Mouse (Mus musculus) monocyte, adult 2 months (primary cell): ENCODE measurements around the gene Rdh14.

Experiments used
- DNase-seq, 2 experiments: peaks; one replicate each; pipeline ENCODE4 v3.0.0; 2022; ENCODE audit warnings: low spot score in 2 of 2, low read depth in 1 of 2

The Rdh14 gene

DNA sequence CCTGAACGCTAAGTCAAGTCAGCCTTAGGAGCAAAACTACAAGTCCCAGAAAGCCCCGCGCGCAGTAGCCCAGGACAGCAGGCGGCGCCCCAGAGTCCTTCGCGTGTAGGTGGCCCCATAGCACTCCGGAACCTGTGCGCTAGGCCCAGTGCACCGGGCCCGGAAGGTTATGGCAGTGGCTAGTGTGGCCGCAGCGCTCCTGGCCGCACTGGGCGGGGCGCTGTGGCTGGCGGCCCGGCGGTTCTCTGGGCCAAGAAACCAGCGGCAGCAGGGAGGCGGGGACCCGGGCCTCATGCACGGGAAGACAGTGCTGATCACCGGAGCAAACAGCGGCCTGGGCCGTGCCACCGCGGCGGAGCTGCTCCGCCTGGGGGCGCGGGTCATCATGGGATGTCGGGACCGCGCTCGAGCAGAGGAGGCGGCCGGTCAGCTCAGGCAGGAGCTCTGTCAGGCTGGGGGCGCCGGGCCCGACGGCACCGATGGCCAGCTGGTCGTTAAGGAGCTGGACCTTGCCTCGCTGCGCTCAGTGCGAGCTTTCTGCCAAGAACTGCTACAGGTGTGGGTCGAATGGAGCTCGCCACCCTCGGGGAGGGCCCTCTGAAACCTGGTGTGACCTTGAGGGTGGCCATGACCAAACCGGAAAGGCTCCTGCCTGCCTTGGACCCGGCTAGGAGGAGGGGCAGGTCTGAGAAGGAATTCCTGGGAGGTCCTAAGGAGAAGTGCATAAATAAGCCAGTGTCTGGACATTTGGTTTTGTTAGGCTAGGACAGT, at the start of gene Rdh14:
Gene Rdh14, plus strand, starts transcription at position 102 of the 771 bp plus-strand sequence.
- peak; percentile 84 to 88 for DNase-seq

DNA sequence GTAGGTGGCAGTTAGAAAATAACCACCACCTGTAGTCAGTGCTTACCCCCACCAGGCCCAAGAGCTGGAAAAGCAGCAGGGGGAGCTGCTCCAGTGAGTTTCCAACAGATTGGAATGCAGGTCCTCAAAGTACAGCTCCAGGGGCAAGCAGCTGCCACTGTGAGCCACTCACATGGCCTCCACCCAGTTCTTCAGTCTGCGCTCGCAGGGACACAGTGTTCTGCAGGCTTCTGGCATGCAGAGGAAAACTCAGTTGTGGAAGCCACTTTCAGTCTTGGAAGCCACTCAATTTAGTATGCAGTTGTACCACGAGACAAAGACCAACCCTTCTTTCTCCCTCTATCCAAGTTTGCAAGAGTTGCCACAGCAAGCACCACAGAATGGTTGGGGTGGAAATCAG, 39.9 kb upstream of the Rdh14 start:
- no peak for DNase-seq

DNA sequence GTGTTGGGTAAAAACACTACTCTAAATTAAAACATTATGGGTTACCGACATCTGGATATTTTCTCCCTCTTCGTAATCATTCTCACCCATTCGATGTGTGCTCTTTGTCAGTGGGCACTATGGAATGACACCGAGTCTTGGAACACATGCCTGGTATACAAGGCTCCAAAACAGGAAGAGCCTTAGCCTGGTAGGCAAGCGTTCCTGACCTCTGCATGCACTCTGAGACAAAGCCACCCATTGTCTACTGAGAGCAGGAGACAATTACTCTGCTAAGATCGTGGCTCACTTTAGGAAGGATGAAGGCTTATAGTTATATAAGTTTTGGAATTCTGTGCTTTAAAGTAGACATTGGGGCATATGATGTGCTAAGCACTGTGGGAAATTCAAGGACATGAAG, 32.8 kb upstream of the Rdh14 start:
- no peak for DNase-seq

DNA sequence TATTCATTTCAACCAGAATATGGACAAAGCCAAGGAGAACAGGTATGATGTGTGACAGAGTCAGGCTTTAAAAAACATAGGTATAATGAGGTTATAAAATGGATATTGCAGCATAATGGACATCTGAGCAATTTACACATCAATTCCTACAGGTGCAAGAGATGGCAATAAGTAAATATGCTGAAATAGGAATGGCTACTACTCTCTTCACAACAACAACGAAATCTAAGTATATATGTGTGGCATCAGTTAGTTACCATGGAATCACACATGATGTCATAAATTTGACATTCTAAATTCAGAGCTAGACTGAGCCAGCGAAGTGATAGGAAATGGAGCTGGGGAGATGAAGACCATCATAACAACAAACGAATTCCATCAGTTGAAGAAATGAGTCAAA, 20.9 kb upstream of the Rdh14 start, which contains the start of gene Nt5c1b:
Gene Nt5c1b, plus strand, starts transcription at position 301 of the 400 bp plus-strand sequence.
- no peak for DNase-seq

DNA sequence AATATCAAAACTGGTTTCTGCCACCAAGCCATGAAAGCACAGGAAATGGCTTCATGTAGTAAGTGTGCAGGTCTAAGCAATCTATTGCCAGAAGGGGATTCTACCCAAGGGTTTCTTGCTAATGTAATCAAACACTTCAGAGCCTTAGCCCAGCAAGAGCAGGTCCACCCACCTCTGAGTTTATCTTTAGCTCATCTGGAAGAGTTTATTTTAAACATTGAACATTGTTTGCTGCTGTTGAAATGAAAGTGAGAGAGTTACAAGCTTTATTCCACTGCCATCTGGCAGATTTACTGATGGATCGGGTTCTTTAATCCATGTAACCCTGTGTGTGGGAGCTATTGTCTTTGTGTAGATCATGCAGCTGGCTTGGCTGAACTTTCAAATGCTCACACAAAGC, 10.2 kb downstream of the Rdh14 start:
- no peak for DNase-seq

DNA sequence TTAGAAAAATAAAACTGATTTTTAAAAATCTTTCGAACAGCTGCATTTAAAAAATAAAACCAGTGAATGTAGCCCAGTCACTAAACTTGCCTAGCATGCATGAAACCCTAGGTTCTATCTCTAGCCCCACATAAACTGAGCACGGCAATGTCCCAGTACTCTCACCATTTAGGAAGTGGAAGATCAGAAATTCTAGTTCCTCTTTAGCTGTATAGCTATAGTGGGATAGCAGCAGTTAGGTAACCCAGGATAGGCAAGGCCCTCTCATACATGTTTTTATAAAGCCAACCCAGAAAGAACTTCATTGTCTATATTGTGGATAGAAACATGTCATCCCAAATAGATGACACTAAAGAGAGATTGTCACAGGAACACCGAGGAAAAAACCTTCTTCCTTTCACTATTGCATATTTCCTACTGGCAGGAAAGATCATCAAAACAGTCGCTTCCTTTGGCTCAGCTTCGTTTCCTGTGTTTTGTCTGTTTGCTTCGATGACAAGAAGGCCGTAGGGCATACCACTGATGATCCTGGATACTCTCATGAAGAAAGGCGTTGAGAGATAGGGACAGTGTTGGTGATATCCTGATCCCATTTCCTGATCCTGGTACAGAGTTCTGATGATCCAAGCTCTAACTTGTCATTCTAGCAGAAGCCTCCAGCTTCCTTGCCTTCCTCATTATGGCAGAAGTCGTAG, 12.0 kb downstream of the Rdh14 start:
- no peak for DNase-seq

DNA sequence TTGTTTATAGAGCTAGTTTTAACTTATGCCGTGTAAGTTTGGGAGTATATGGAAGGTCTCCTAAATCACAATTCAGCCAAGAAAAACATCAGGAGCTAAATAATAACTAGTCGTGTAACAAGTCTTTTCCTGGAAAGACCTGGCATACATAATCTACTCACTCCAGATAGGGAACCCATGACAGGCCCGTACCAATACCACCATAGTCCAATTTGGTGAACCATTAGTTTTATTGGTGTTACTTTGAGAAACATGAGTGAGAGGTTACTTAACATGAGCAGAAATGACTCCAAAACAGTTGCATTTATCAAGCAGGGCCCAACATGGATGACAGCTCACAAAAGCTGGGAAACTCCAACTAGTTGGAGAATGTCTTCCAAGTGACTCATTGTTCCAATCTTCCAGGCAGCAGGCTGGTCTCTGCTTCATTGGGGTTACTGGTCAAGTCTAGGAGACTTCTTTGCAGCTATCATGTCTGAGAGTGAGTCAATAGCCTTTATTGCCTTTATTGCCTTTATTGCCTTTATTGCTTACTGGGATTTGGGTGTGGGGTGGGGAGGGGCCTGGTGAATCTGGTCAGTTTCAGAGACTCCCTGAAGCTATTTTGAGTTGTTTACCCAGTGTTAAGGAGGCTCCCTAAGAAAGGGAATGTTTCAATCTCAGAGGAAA, 20.1 kb downstream of the Rdh14 start:
- DNase-seq, result no peak

DNA sequence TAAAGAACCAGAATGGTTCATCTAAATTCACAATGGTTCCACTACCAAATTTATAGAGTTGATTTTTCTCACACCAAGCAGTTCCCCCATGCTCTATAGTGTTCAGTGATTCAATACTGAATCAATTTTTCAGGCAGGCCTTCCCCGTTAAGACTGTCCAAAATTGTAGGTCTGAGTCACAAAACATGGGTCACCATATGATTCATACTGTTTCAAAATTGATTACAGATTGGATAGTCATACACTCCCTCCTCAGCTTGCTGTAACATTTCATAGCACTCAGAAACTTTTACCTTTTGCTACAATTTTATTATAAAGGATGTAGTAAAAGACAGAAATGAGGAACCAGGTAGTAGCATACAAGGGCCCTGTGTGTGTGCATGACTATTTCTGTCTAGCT, 20.9 kb downstream of the Rdh14 start:
- DNase-seq, result no peak

DNA sequence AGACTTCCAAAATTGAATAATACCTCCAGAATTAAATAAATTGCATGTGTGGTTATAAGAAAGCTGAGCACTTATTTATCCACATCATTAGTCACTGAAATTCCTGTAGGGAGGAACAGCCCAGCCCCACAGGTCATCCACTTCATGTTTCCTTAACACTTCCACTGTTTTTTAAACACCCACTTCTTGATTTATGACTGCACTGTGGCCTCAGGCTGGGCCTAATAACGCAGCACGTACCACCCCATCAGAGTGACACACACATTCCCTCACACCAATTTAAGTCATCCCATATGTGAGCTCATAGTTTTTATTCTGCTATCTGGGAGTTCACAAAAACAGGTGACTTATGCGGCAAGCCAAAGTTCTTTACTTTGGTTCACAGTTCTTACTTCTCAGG, 31.8 kb downstream of the Rdh14 start:
- DNase-seq, result no peak

DNA sequence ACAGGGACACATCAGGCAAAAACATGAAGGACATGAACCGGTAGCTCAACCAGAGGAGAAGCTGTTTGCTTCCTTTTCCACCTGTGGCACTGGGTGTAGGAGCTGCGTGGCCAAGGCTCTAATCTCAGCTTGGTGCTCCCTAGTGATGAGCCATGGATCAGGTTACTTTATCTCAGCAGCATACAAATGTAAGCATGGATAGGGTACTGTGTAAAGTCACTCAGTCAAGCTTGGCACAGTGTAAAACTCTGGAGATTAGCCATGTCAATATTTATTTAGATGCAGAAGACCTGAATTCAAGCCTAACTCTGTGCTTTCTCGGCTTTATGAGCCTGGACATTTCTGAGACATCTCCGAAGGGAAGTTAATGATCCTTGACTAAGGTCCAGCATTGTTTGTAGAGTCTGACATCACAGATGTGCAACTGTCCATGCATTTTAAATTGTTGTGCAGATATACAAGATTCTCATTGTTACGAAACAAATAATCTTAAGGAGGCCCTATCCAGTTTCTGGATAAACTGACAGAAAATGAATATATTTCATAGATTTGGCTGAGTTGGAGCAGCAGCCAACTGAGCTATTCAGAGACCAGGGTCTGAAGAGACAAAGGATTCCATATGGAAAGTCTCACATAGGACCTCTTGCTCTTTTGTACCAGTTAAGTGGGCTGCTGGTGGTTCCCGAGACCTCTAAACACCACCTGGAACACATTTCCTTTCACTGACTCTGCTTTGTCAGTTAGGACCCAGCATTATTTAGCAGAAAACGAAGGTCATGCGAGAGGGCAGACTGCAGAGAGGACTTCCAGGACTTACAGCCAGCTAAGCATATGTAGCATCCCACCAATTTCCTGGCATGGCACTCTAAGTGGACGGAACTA, 35.7 kb downstream of the Rdh14 start:
- no peak for DNase-seq

DNA sequence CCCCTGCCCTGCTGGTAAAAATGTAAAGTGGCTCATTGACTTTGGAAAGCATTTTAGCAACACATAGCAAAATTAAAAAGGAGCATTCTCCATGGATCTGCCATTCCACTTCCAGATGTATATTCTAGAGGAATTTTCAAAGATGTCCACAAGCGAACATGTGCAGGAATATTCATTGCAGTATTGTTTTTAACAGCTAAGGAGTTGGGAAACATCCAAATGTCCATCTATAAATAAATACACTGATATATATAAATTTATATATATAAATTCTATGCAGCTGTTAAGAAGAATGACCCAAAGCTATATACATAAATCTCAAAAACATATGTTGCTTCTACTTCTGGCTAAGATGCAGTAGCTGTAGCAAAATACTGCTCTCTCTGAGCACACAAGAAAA, 40.4 kb downstream of the Rdh14 start:
- no peak for DNase-seq

DNA sequence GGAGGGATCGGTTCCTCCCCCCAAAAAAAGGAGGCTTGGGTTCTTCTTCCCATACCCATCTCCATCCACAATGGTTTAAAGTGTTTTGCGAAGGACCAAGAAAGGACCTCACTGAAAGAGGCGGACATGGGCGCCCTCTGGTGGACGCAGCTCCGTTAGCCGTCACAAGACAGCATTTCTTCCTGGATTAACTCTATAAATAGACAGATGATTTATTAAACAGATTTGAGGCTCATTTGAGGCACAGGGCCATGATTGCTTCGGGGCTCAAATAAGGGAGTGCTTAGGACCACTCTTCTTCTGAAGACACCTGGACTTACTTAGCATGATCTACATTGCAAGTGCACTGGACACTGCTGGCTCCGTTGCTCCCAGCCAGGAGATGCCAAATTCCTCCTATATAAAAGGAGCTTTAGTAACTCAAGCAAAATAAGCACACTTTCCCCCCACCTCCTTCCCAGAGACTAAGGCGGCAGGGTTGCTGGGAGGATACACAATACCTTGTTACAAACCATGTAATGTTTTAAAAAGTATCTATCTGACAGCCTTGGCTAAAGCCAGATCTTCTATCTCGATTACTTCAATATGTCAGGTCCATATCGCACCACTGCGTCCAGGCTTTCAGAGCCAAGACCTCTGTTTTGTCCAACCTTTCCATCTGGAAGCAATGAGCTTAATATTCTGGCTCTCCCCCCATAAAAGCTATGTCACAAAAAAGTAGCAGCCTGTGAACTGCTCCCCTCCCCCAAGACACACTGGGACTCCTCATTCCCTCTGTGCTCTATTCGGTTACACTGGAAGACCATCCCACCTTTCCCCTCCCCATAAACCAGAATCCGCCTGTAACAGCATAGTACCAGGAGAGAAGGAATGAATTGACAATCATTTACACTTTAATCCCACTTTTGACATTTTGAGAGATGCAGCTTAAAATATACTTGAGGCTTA, 47.8 kb downstream of the Rdh14 start:
- no peak for DNase-seq

DNA sequence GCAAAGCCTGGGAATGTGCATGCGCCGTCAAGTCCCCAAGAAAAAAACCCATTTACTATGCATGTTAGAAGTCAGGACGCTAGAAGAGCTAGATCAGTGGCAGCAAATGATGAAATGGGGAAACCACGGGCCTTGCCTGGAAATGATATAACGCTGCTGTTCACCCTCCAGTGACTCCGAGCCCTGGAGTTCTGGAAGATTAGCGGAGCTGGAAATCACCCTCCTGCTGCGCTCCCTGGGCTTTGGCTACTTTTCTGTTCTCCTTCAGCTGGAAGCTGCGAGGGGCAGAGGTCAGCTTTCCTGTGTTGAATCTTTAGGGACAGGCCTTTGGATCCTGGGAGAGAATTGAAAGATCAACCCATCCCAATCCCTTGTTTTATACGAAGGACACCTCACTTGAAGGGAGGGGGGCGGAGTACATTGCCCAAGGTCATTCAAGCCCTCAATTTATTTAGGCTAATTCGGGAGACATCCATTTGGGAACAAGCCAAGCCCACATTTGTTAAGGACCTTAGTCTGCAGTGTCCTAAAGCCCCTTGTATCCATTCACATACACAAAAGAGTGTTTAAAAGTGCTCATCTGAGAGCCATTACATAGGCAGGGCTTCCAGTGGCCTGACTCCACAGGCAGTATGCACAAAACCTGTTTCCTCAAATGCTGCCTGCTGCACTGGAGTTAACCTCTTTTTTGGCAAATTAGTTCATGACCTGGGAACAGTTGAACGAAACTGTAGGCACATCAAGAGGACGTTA, 49.1 kb downstream of the Rdh14 start:
- DNase-seq, result no peak
